Mouse (Mus musculus): ENCODE measurements around the gene Xiap. TPM values are rescaled to one million over a fixed set of nuclear protein-coding genes. Genes with fewer than 3 reads are reported as not detected.

The Xiap gene
- polyA plus RNA-seq, 1 experiment from 2014 or later, result 16.7 TPM

- DNase-seq (ENCODE audit: low spot score) (peak; percentile 69), ATAC-seq (replicated peaks; ENCODE audit: insufficient number of reproducible peaks, low FRiP score, low TSS enrichment, low read depth) (no peak)
- no peaks in the 10 kb centered on the region for H3K4me1 ChIP-seq (ENCODE audit: control insufficient read depth, insufficient read depth, low read length)
These were observed 26.3 kb upstream of the Xiap start for GRCm38 (mm10) chrX:42033111-42033693.

GRCm38 (mm10) chrX:42033911-42034310, 25.6 kb upstream of the Xiap start:
- H3K4me3 ChIP-seq (ENCODE audit: low read depth, low read length), result no peak overlapping the region
- H3K4me2 ChIP-seq (ENCODE audit: low read depth, low read length), result no peak overlapping the region
- H3K9ac ChIP-seq (replicated peaks; ENCODE audit: low read length), result no peak overlapping the region
- 73% methylated on average over 7 of the region's 7 CpGs for WGBS
- no peaks in the 10 kb centered on the region for H3K4me1 ChIP-seq (ENCODE audit: control insufficient read depth, insufficient read depth, low read length)
- H3K9me3 ChIP-seq (replicated peaks; ENCODE audit: control insufficient read depth, low read length), result no peaks in the 10 kb centered on the region
- DNase-seq (ENCODE audit: low spot score), result no peak
- H3K27me3 ChIP-seq (ENCODE audit: control insufficient read depth, insufficient read depth, low read length), result no peaks in the 10 kb centered on the region
- no peak for ATAC-seq (replicated peaks; ENCODE audit: insufficient number of reproducible peaks, low FRiP score, low TSS enrichment, low read depth)
- no peak overlapping the region for H3K27ac ChIP-seq (replicated peaks; ENCODE audit: low read depth, low read length)
- no peaks in the 10 kb centered on the region for H3K36me3 ChIP-seq (replicated peaks; ENCODE audit: control insufficient read depth, insufficient read depth, low read depth, low read length)

More at GRCm38 (mm10) chrX:42033111-42033693, 26.3 kb upstream of the Xiap start:
- no peaks in the 10 kb centered on the region for H3K36me3 ChIP-seq (replicated peaks; ENCODE audit: control insufficient read depth, insufficient read depth, low read depth, low read length)
- 40% methylated on average over 8 of the region's 8 CpGs for WGBS
- no peaks in the 10 kb centered on the region for H3K9me3 ChIP-seq (replicated peaks; ENCODE audit: control insufficient read depth, low read length)
- no peaks in the 10 kb centered on the region for H3K27me3 ChIP-seq (ENCODE audit: control insufficient read depth, insufficient read depth, low read length)
- H3K4me3 ChIP-seq (ENCODE audit: low read depth, low read length), result no peak overlapping the region
- H3K4me2 ChIP-seq (ENCODE audit: low read depth, low read length), result no peak overlapping the region
- no peak overlapping the region for H3K9ac ChIP-seq (replicated peaks; ENCODE audit: low read length)
- H3K27ac ChIP-seq (replicated peaks; ENCODE audit: low read depth, low read length), result no peak overlapping the region

GRCm38 (mm10) chrX:42039481-42039880, 20.0 kb upstream of the Xiap start:
- Histone ChIP-seq H3K4me3 (ENCODE audit: low read depth, low read length) (no peak overlapping the region), H3K27ac (replicated peaks; ENCODE audit: low read depth, low read length) (no peak overlapping the region), H3K9ac (replicated peaks; ENCODE audit: low read length) (no peak overlapping the region), H3K9me3 (replicated peaks; ENCODE audit: control insufficient read depth, low read length) (no peaks in the 10 kb centered on the region), H3K4me2 (ENCODE audit: low read depth, low read length) (no peak overlapping the region), H3K36me3 (replicated peaks; ENCODE audit: control insufficient read depth, insufficient read depth, low read depth, low read length) (no peaks in the 10 kb centered on the region), H3K4me1 (ENCODE audit: control insufficient read depth, insufficient read depth, low read length) (no peaks in the 10 kb centered on the region), H3K27me3 (ENCODE audit: control insufficient read depth, insufficient read depth, low read length) (no peaks in the 10 kb centered on the region)
- DNase-seq (ENCODE audit: low spot score) (no peak), ATAC-seq (replicated peaks; ENCODE audit: insufficient number of reproducible peaks, low FRiP score, low TSS enrichment, low read depth) (no peak)
- 76% methylated on average over 5 of the region's 6 CpGs for WGBS

- Histone ChIP-seq H3K27ac (replicated peaks; ENCODE audit: low read depth, low read length) (no peak overlapping the region), H3K4me3 (ENCODE audit: low read depth, low read length) (no peak overlapping the region), H3K4me1 (ENCODE audit: control insufficient read depth, insufficient read depth, low read length) (no peaks in the 10 kb centered on the region), H3K9ac (replicated peaks; ENCODE audit: low read length) (no peak overlapping the region), H3K36me3 (replicated peaks; ENCODE audit: control insufficient read depth, insufficient read depth, low read depth, low read length) (no peaks in the 10 kb centered on the region), H3K9me3 (replicated peaks; ENCODE audit: control insufficient read depth, low read length) (no peaks in the 10 kb centered on the region), H3K4me2 (ENCODE audit: low read depth, low read length) (no peak overlapping the region), H3K27me3 (ENCODE audit: control insufficient read depth, insufficient read depth, low read length) (no peaks in the 10 kb centered on the region)
- WGBS, result 84% methylated on average over 7 of the region's 7 CpGs
- DNase-seq (ENCODE audit: low spot score), result no peak
- ATAC-seq (replicated peaks; ENCODE audit: insufficient number of reproducible peaks, low FRiP score, low TSS enrichment, low read depth), result no peak
These were observed 14.5 kb upstream of the Xiap start for GRCm38 (mm10) chrX:42044935-42045334.

- DNase-seq (ENCODE audit: low spot score), result no peak
- Histone ChIP-seq H3K36me3 (replicated peaks; ENCODE audit: control insufficient read depth, insufficient read depth, low read depth, low read length) (no peaks in the 10 kb centered on the region), H3K9me3 (replicated peaks; ENCODE audit: control insufficient read depth, low read length) (no peaks in the 10 kb centered on the region), H3K4me2 (ENCODE audit: low read depth, low read length) (no peak overlapping the region), H3K9ac (replicated peaks; ENCODE audit: low read length) (no peak overlapping the region), H3K27me3 (ENCODE audit: control insufficient read depth, insufficient read depth, low read length) (no peaks in the 10 kb centered on the region), H3K27ac (replicated peaks; ENCODE audit: low read depth, low read length) (no peak overlapping the region), H3K4me1 (ENCODE audit: control insufficient read depth, insufficient read depth, low read length) (no peaks in the 10 kb centered on the region), H3K4me3 (ENCODE audit: low read depth, low read length) (no peak overlapping the region)
- ATAC-seq (replicated peaks; ENCODE audit: insufficient number of reproducible peaks, low FRiP score, low TSS enrichment, low read depth), result no peak
- 80% methylated on average over 5 of the region's 5 CpGs for WGBS
These were observed 8.5 kb upstream of the Xiap start for GRCm38 (mm10) chrX:42050652-42051643.

GRCm38 (mm10) chrX:42057012-42057411, 2.5 kb upstream of the Xiap start:
- ATAC-seq (replicated peaks; ENCODE audit: insufficient number of reproducible peaks, low FRiP score, low TSS enrichment, low read depth) (no peak), DNase-seq (ENCODE audit: low spot score) (no peak)
- Histone ChIP-seq H3K4me2 (ENCODE audit: low read depth, low read length) (no peak overlapping the region), H3K4me3 (ENCODE audit: low read depth, low read length) (no peak overlapping the region), H3K27ac (replicated peaks; ENCODE audit: low read depth, low read length) (no peak overlapping the region), H3K4me1 (ENCODE audit: control insufficient read depth, insufficient read depth, low read length) (no peaks in the 10 kb centered on the region), H3K9me3 (replicated peaks; ENCODE audit: control insufficient read depth, low read length) (no peaks in the 10 kb centered on the region), H3K27me3 (ENCODE audit: control insufficient read depth, insufficient read depth, low read length) (no peaks in the 10 kb centered on the region), H3K9ac (replicated peaks; ENCODE audit: low read length) (no peak overlapping the region), H3K36me3 (replicated peaks; ENCODE audit: control insufficient read depth, insufficient read depth, low read depth, low read length) (no peaks in the 10 kb centered on the region)
- WGBS, result 78% methylated on average over 5 of the region's 5 CpGs

- Histone ChIP-seq H3K4me3 (ENCODE audit: low read depth, low read length) (no peak overlapping the region), H3K4me2 (ENCODE audit: low read depth, low read length) (no peak overlapping the region), H3K4me1 (ENCODE audit: control insufficient read depth, insufficient read depth, low read length) (no peaks in the 10 kb centered on the region), H3K36me3 (replicated peaks; ENCODE audit: control insufficient read depth, insufficient read depth, low read depth, low read length) (no peaks in the 10 kb centered on the region), H3K9me3 (replicated peaks; ENCODE audit: control insufficient read depth, low read length) (no peaks in the 10 kb centered on the region), H3K9ac (replicated peaks; ENCODE audit: low read length) (no peak overlapping the region), H3K27ac (replicated peaks; ENCODE audit: low read depth, low read length) (no peak overlapping the region), H3K27me3 (ENCODE audit: control insufficient read depth, insufficient read depth, low read length) (no peaks in the 10 kb centered on the region)
- ATAC-seq (replicated peaks; ENCODE audit: insufficient number of reproducible peaks, low FRiP score, low TSS enrichment, low read depth) (no peak), DNase-seq (ENCODE audit: low spot score) (no peak)
- 85% methylated on average over 4 of the region's 4 CpGs for WGBS
These were observed 1.6 kb upstream of the Xiap start for GRCm38 (mm10) chrX:42057873-42058272.

GRCm38 (mm10) chrX:42063621-42064020, 4.1 kb downstream of the Xiap start:
- H3K27me3 ChIP-seq (ENCODE audit: control insufficient read depth, insufficient read depth, low read length), result no peaks in the 10 kb centered on the region
- H3K9me3 ChIP-seq (replicated peaks; ENCODE audit: control insufficient read depth, low read length), result no peaks in the 10 kb centered on the region
- no peak overlapping the region for H3K27ac ChIP-seq (replicated peaks; ENCODE audit: low read depth, low read length)
- ATAC-seq (replicated peaks; ENCODE audit: insufficient number of reproducible peaks, low FRiP score, low TSS enrichment, low read depth) (no peak), DNase-seq (ENCODE audit: low spot score) (no peak)
- WGBS, result 63% methylated on average over 1 of the region's 1 CpGs
- H3K4me3 ChIP-seq (ENCODE audit: low read depth, low read length), result no peak overlapping the region
- H3K4me2 ChIP-seq (ENCODE audit: low read depth, low read length), result no peak overlapping the region
- no peak overlapping the region for H3K9ac ChIP-seq (replicated peaks; ENCODE audit: low read length)
- no peaks in the 10 kb centered on the region for H3K4me1 ChIP-seq (ENCODE audit: control insufficient read depth, insufficient read depth, low read length)
- no peaks in the 10 kb centered on the region for H3K36me3 ChIP-seq (replicated peaks; ENCODE audit: control insufficient read depth, insufficient read depth, low read depth, low read length)
